Mouse (Mus musculus): ENCODE results near the gene Ror1.

The Ror1 gene

DNA sequence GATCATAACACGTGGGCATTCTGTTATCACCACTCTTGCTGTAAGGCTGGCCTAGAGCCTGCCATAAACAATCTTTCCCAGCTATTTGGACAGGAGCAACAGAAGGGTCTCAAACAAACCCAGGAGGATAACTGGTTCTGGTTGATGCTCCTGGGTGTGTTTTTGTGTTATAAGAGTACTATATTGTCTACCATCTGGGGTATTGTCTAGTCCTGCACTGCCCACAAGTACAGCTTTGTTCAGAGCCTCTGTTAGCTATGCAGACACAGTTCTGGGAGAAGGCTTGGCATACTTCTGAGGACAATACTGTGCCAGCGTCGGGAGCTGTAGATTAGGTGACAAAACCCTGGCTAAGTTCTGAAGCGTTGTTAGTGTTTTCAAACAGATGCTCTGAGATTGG, 113.5 kb downstream of the Ror1 start:
- DNase-seq (ENCODE audit: low read depth, low spot score), result no peak

DNA sequence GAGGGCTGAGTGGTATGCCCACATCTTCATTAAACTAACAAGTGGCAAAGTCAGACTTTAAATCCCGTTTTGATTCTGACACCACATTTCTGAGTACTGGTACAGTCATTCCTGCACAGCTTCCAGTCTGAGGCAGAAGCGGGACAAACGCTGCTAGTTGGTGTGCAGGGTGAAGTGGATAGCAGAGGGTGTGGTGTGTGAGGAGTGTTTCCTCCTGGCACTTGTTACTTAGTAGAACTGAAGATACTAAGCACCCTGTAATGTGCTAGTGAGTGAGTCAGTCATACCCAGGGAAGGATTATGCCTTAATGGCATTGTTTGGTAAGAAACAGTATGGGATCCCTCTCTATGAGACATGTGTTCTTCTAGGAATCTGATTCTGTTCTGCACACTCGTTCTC, 115.7 kb downstream of the Ror1 start:
- DNase-seq (ENCODE audit: low read depth, low spot score), result no peak

- DNase-seq (ENCODE audit: low read depth, low spot score), result peak; percentile 12
Measured at GRCm38 (mm10) chr4:100214324-100215215, 119.0 kb downstream of the Ror1 start.

GRCm38 (mm10) chr4:100216587-100216986, 121.0 kb downstream of the Ror1 start:
- no peak for DNase-seq (ENCODE audit: low read depth, low spot score)

DNA sequence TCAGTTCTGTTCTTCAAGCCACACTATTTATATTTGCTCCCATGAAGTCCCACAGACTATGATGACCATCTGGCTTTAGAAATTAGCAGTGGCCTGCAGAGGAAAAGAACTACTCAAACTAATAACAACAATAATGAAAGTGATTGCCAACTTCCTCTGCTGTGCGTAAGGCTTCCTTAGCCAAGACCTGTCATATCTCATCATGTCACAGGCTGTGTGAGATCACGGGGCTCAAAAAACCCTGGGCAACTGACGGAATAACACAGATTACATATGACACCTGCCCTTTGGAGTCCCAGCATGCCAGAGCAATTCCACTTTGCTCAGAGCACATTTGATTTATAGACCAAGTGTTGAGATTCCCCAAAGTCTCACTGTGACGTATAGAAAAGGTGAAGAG, 123.4 kb downstream of the Ror1 start:
- DNase-seq (ENCODE audit: low read depth, low spot score), result no peak

- no peak for DNase-seq (ENCODE audit: low read depth, low spot score)
Measured at GRCm38 (mm10) chr4:100219599-100219998, 124.0 kb downstream of the Ror1 start.

GRCm38 (mm10) chr4:100221978-100222737, 126.6 kb downstream of the Ror1 start:
- no peak for DNase-seq (ENCODE audit: low read depth, low spot score)

- DNase-seq (ENCODE audit: low read depth, low spot score), result no peak
Measured at GRCm38 (mm10) chr4:100223532-100223931, 127.9 kb downstream of the Ror1 start.

DNA sequence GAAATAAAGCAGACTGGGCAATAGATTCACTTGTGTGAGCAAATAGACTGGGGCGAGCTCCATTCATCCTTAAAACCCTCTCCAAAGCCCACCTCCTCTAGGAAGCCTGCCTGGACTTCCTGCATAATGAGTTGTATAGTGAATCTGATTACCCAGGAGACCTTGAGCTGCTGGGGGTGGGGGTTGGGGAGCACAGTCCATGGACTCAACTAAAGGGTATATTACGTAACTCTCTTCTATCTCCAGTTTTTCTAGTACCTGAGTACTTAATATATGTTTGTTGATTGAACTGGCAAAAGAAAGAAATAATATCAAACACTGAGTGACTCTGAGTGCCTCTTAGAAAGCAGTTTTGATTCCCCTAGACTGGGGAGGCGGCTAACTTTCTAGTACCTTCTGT, 128.4 kb downstream of the Ror1 start:
- no peak for DNase-seq (ENCODE audit: low read depth, low spot score)

- DNase-seq (ENCODE audit: low read depth, low spot score), result no peak
Measured at GRCm38 (mm10) chr4:100226619-100227018, 131.0 kb downstream of the Ror1 start.

DNA sequence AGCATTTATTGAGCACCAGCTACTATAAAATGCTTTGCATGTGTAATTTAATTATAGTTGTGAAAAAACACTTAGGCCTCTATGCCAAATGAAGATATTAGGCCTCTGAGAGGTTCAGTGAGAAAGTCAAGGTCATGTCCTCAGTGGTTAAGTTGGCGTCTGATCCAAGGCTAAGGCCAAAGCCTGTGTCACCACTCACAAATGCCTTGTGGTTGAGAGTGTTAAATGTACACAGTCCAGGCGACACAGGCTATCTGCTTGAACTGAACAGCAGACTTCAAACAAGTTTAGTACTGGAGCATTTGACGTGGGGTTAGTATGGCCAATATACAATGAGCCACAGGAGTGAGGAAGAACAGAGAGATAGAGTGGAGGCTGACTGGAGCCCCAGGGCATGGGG, 132.5 kb downstream of the Ror1 start:
- DNase-seq (ENCODE audit: low read depth, low spot score), result no peak

DNA sequence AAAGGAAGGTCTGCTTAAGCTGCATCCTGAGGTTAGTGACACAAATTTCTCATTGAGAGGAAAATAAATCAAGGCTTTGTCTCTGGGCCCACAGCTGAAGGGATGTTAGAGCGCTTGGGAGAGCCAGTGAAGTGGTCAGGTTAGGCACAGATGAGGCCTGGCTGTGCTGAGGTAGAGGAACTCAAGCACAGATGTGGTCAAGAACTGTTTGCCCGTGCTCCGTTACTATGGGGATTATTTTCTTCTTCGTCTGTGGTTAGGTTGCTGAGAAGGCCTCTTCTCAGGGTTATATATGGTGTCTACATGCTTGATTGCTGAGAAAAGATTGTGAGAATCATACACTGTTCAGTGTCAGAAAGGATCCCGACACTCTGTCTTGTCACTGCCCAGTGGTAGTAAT, 134.7 kb downstream of the Ror1 start:
- DNase-seq (ENCODE audit: low read depth, low spot score), result no peak

DNA sequence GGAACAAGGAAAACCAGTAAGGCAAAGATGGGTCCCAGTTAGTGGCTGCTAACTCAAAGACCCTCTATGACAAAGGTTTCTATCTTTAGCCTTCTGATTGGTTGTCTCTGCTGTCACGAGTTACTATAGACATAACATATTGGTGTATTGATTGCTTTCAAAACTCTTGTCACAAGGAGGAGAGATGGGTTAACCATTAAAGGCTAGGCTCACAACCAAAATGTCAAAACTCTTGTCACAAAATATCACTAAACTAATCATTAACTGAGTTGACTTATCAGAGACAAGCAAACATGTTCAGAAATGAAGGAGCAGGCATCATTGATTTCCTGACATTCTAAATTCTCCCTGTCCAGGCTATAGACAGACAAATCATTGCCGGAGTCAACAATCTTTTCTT, 135.4 kb downstream of the Ror1 start:
- DNase-seq (ENCODE audit: low read depth, low spot score), result no peak

DNA sequence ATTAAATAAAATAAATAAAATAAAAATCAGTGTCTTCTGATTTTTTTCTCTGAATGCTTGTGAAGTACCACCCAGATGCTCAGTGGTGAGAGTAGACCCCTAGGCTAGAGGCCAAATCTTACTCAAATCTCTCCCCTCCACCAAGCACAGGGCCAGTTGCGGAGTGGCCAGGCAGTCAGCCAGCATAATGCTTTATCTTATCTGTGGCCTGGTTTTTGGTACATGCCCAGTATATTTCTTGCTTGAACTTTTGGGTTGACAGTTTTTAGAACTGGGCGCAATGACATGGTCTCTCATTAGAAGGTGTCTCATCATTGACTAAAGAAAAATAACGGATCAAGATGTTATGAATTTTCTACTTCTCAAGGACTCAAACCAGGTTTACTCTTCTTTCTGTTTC, 136.3 kb downstream of the Ror1 start:
- no peak for DNase-seq (ENCODE audit: low read depth, low spot score)

GRCm38 (mm10) chr4:100232541-100232940, 136.9 kb downstream of the Ror1 start:
- no peak for DNase-seq (ENCODE audit: low read depth, low spot score)

- no peak for DNase-seq (ENCODE audit: low read depth, low spot score)
Measured at GRCm38 (mm10) chr4:100233770-100234169, 138.2 kb downstream of the Ror1 start.

- no peak for DNase-seq (ENCODE audit: low read depth, low spot score)
Measured at GRCm38 (mm10) chr4:100236339-100236738, 140.7 kb downstream of the Ror1 start.

DNA sequence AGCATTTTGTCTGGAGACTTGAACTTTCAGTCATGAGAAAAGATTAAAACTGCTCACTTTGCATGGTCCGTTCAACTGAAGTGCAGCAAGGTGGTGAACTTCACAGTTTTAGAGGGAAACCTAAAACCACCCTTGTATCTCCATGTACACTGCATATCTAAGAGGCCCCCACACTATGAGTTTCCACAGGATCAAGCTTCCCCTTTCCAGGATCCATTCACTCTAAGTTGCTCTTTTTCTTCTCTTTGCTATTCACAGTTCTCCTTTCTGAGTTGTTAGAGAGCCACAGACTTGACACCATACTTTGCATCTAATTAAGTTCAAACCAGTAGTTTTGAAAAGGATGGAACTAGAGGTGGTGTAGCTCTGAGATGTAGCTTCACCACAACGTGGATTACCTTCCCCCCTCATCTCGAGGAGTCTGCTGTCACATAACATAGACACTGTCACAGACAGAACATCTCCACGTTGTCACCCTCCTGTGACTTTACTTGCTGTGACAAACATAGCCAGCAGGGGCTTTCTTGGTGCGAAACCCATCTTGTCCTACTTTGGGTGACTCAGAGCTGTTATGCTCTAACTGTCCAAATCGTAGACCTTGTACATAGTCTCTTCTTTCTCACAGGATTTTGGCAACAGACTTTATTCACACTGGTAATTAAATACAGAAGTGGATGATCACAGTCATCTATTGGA, 146.6 kb downstream of the Ror1 start:
- DNase-seq (ENCODE audit: low read depth, low spot score), result no peak

DNA sequence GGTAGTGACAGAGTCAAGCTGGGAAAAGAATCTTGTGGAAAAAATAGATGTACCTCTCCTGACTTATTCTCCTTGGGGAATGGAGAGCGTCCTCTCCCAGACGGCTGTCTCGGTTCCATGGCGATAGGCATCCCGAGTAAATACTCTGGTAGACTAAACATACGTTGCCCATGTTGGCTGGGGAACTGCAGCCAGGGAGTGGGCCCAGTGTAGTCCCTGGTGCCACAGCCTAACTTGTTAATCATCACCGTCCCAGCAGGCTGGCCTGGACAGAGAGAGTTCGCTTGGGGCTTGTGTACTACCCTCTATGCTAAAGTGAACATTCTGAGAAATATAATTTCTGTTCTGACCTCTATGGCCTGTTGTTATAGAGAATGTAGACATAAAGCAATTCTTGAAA, 148.7 kb downstream of the Ror1 start:
- no peak for DNase-seq (ENCODE audit: low read depth, low spot score)

GRCm38 (mm10) chr4:100244701-100245100, 149.1 kb downstream of the Ror1 start:
- DNase-seq (ENCODE audit: low read depth, low spot score), result no peak

DNA sequence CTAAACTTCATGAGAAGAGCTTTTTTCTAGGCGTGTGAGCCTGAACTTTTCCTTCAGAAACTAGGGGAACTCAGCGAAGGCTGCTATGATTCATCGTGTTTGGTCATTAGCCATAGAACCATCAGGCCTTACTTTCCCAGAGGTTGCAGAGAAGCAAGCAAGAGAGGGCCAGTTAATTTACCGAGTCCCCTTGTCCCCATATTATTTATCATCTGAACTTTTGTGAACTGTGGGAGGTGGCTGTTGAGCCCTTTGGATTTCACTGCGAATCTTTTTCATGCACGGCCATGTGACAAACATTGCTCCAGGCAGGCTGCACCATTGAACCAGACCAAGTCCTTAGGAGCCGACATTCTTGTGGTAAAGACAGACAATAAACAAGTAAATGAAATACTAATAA, 152.2 kb downstream of the Ror1 start:
- DNase-seq (ENCODE audit: low read depth, low spot score), result no peak

- DNase-seq (ENCODE audit: low read depth, low spot score), result no peak
Measured at GRCm38 (mm10) chr4:100248273-100248672, 152.7 kb downstream of the Ror1 start.
